Mouse (Mus musculus): Measurements from ENCODE around the gene Mesp2. TPM values are rescaled to one million over a fixed set of nuclear protein-coding genes. Genes with fewer than 3 reads are reported as not detected.

Gene Mesp2
- polyA plus RNA-seq, 1 experiment from 2014 or later, result 0.90 TPM

DNA sequence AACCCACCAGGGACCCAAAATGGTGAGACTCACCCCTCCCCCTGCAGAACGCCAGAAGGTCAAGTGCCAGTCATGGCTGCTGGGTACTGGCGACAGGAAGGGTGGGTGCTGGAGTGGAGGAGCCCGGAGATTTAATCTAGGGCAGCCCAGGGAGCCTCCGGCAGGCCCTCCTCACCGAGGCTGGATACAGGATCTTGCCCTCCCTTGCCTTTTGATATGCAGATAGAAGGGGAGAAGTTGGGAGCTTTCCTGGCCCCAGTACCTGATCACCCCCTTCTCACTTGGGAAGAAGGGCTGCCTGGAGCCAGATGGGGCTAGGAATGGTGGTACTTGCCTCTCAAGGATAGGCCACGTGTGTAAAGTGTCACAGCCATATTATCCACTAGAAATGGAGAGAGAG lies 7.8 kb downstream of the Mesp2 start:
- ATAC-seq (ENCODE audit: insufficient number of reproducible peaks, low FRiP score, low TSS enrichment, low read depth), result no peak
- no peak overlapping the region for H3K27ac ChIP-seq
- H3K4me2 ChIP-seq, result no peak overlapping the region
- H3K4me3 ChIP-seq, result no peak overlapping the region
- 0 out of 2 replicates have a peak, but pooled peaks cover 4% of the 10 kb centered on the region for H3K27me3 ChIP-seq
- WGBS, result 4% methylated on average over 6 of the region's 6 CpGs
- H3K9me3 ChIP-seq, result no peaks in the 10 kb centered on the region
- 0 out of 2 replicates have a peak, but pooled peaks cover 3% of the 10 kb centered on the region for H3K36me3 ChIP-seq
- H3K4me1 ChIP-seq, result peaks cover 3% of the 10 kb centered on the region; the same call in 1 of the 2 replicates
- no peak overlapping the region for H3K9ac ChIP-seq

DNA sequence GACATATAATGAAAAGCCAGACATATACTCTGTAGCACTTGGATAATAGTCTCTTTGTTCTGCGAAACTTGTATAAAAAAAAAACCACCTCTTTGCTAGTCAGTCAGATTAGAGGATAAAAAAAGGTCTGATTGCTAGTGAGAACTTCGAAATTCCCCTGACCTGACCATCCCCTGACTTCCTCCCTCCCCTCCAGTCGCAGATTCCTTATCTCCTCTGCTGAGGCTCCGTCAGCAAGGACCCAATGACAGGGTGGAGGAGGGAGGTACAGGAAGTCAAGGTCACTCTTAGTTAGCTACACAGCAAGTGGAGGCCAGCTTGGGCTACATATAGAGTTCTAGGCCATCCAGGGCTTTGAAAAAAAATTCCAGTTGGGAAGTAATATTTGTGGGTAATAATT lies 9.0 kb downstream of the Mesp2 start:
- 39% methylated on average over 4 of the region's 4 CpGs for WGBS
- ATAC-seq (ENCODE audit: insufficient number of reproducible peaks, low FRiP score, low TSS enrichment, low read depth), result no peak
- H3K9me3 ChIP-seq, result no peaks in the 10 kb centered on the region
- H3K4me3 ChIP-seq, result no peak overlapping the region
- H3K36me3 ChIP-seq, result peaks cover 10% of the 10 kb centered on the region; the same call in 1 of the 2 replicates
- no peak overlapping the region for H3K27ac ChIP-seq
- H3K27me3 ChIP-seq, result 0 out of 2 replicates have a peak, but pooled peaks cover 4% of the 10 kb centered on the region
- H3K4me2 ChIP-seq, result no peak overlapping the region
- peaks cover 3% of the 10 kb centered on the region; the same call in 1 of the 2 replicates for H3K4me1 ChIP-seq
- no peak overlapping the region for H3K9ac ChIP-seq

DNA sequence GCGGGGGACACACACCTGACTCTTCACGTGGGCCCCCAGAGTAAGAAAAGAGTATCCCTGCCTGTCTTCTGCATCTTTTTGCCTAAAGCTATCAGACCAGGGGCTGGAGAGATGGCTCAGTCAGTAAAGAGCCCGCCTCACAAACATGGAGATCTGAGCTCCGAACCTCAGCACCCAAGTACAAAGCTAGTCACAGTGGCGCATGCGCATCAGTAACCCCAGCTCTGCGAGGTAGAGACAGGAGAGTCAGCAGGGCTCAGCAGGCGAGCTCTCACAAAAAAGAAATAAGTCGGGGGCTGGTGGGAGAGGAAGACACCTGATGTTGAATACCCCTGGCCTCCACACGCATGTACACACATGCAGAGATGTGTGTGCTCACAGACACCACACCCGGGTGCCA lies 9.5 kb downstream of the Mesp2 start:
- 50% methylated on average over 11 of the region's 11 CpGs for WGBS
- H3K9ac ChIP-seq, result no peak overlapping the region
- H3K4me3 ChIP-seq, result no peak overlapping the region
- H3K4me2 ChIP-seq, result no peak overlapping the region
- peaks cover 3% of the 10 kb centered on the region; the same call in 1 of the 2 replicates for H3K4me1 ChIP-seq
- no peaks in the 10 kb centered on the region for H3K9me3 ChIP-seq
- H3K36me3 ChIP-seq, result peaks cover 15% of the 10 kb centered on the region; the same call in 1 of the 2 replicates
- no peak for ATAC-seq (ENCODE audit: insufficient number of reproducible peaks, low FRiP score, low TSS enrichment, low read depth)
- no peak overlapping the region for H3K27ac ChIP-seq
- H3K27me3 ChIP-seq, result 0 out of 2 replicates have a peak, but pooled peaks cover 4% of the 10 kb centered on the region

DNA sequence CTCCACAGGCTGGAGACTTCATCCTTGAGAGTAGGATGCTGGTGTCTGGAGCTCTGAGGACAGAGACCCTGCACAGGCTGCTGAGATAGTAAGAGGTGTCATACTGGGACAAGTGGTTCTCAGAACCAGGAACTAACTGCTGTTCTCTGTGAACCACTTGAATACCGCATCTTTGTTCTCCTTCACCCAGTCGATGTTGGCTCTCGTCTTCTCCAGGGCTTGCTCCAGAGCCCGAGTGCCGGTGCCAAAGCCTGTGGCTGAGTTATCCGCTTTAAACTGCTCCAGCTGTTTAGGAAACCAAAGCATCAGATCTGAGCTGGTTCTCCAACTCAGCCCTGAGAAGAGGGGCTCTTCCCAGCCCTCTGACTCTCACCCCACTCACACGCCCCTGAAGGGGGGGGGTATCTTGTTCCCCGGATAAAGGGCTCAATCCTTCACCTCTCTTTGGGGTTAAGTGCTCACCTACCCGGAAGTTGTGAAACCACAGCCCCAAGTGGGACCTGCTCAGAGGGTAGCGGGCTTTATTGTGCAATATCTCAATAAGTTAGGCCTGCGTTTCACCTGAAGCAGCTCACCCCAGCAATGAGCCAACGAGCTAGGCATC lies 11.7 kb downstream of the Mesp2 start:
- 75% methylated on average over 12 of the region's 12 CpGs for WGBS
- H3K4me2 ChIP-seq, result no peak overlapping the region
- ATAC-seq (ENCODE audit: insufficient number of reproducible peaks, low FRiP score, low TSS enrichment, low read depth), result no peak
- H3K9ac ChIP-seq, result no peak overlapping the region
- peaks cover 36% of the 10 kb centered on the region for H3K36me3 ChIP-seq
- H3K9me3 ChIP-seq, result no peaks in the 10 kb centered on the region
- H3K27ac ChIP-seq, result no peak overlapping the region
- H3K4me3 ChIP-seq, result no peak overlapping the region
- peaks cover 3% of the 10 kb centered on the region; the same call in 1 of the 2 replicates for H3K4me1 ChIP-seq
- 0 out of 2 replicates have a peak, but pooled peaks cover 4% of the 10 kb centered on the region for H3K27me3 ChIP-seq

DNA sequence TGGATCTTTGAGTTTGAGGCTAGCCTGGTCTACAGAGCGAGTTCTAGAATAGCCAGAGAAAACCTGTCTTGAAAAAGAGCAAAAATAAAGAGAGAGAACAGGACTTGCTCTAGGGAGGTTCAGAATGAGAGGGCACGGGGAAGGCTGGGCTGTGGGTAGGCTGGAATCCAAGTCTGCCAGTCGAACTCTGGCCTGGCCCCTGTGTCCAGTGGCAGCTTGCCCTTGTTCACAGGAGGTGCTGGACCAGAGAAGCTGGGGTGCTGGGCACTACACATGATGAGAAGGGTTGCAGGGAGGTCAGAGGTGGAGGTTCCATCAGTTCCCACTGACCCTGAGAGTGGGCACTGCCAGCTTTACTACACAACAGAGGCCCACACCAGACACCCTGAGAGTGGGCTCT lies 17.8 kb downstream of the Mesp2 start:
- Histone ChIP-seq H3K27me3 (no peaks in the 10 kb centered on the region), H3K9me3 (no peaks in the 10 kb centered on the region), H3K4me2 (no peak overlapping the region), H3K4me3 (no peak overlapping the region), H3K36me3 (peaks cover 41% of the 10 kb centered on the region), H3K27ac (no peak overlapping the region), H3K4me1 (0 out of 2 replicates have a peak, but pooled peaks cover 4% of the 10 kb centered on the region), H3K9ac (no peak overlapping the region)
- ATAC-seq (ENCODE audit: insufficient number of reproducible peaks, low FRiP score, low TSS enrichment, low read depth), result no peak
- WGBS, result 74% methylated on average over 3 of the region's 3 CpGs

DNA sequence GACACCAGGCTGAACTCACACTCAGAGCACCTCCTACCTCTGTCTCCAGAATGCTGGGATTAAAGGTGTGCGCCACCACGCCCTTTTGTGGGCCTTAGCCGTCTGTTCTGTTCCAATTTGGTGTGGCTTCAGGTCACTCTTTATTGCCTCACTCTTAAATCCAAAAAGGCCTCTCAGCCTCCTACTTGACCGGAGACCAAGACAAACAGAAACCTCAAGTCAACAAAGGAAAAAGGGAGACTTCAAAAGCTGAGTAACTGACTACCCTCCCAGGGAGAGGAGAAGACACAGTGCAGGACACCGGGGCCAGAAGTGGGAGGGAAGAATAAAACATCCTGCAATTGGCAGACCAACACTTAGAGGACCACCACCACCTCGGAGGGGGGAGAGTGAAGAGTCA lies 20.6 kb downstream of the Mesp2 start:
- WGBS, result 43% methylated on average over 6 of the region's 6 CpGs

DNA sequence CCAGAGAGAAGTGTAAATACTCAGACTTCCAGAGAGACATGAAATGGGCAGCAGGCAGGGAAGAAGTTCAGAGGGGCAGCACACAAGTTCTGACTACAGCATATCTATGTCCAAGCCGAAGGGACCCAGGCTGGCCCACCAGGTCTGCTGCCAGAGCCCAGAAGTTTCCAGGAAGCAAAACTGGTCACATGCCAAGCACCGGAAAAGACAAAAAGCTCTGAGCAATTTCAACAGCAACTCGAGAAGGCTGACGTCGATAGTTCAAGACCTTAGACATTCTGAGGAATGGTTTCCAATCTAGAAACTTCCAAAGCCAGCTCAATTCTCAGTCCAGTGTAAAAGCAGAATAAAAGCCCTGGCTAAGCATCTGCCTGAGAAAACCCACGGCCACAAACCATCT lies 21.1 kb downstream of the Mesp2 start:
- Histone ChIP-seq H3K9me3 (no peaks in the 10 kb centered on the region), H3K4me3 (no peak overlapping the region), H3K4me1 (0 out of 2 replicates have a peak, but pooled peaks cover 4% of the 10 kb centered on the region), H3K4me2 (no peak overlapping the region), H3K27ac (peak overlapping the region; percentile 19), H3K36me3 (peaks cover 36% of the 10 kb centered on the region), H3K27me3 (no peaks in the 10 kb centered on the region), H3K9ac (no peak overlapping the region)
- no peak for ATAC-seq (ENCODE audit: insufficient number of reproducible peaks, low FRiP score, low TSS enrichment, low read depth)
- WGBS, result 49% methylated on average over 6 of the region's 6 CpGs

More for the DNA sequence above, 20.6 kb downstream of the Mesp2 start:
- Histone ChIP-seq H3K4me1 (0 out of 2 replicates have a peak, but pooled peaks cover 4% of the 10 kb centered on the region), H3K9me3 (no peaks in the 10 kb centered on the region), H3K27me3 (no peaks in the 10 kb centered on the region), H3K9ac (no peak overlapping the region), H3K4me2 (no peak overlapping the region), H3K27ac (peak overlapping the region; percentile 19; the same call in 1 of the 2 replicates), H3K4me3 (no peak overlapping the region), H3K36me3 (peaks cover 36% of the 10 kb centered on the region)
- no peak for ATAC-seq (ENCODE audit: insufficient number of reproducible peaks, low FRiP score, low TSS enrichment, low read depth)

DNA sequence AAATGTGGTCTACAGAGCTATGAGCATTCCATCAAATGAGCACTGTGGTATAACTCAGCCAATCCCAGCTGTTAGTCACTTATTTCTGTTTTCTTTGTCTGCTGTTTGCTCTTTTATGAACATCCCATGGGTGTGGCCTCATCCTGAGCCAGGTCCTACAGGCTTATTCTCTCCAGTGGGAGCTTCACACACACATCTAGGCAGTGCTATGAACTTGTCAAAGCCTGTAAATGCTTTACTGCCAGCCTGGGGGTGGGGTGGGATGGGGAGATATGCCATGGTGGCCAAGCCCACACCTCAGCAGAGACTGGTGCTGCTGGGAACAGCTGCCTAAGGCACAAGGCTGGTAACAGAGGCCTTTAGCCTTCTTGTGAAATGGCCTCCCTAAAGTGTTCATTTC lies 22.5 kb downstream of the Mesp2 start:
- H3K4me1 ChIP-seq, result 0 out of 2 replicates have a peak, but pooled peaks cover 4% of the 10 kb centered on the region
- no peaks in the 10 kb centered on the region for H3K27me3 ChIP-seq
- no peak overlapping the region for H3K9ac ChIP-seq
- peaks cover 32% of the 10 kb centered on the region for H3K36me3 ChIP-seq
- no peaks in the 10 kb centered on the region for H3K9me3 ChIP-seq
- no peak overlapping the region for H3K27ac ChIP-seq
- no peak overlapping the region for H3K4me2 ChIP-seq
- H3K4me3 ChIP-seq, result no peak overlapping the region
- ATAC-seq (ENCODE audit: insufficient number of reproducible peaks, low FRiP score, low TSS enrichment, low read depth), result peak; percentile 35; the same call in 1 of the 2 replicates

DNA sequence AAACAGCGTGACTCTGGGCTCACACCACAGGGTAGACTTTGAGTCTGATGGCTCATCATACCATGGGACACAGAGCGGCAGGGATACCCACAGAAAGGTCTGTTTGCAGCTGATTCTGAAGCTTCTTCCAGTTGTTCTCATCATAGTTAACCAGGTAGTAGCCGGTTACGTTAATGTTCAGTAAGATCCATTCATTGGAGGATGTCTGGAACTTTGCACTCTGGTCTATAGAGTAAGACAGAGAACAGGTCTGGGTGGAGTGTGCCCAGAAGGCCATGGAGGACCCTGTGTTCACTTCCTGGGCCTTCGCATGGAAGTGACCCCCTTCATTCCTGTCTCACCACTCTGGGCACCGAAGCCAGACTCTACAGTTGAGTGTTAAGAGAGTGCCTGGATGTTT lies 24.7 kb downstream of the Mesp2 start:
- Histone ChIP-seq H3K27me3 (no peaks in the 10 kb centered on the region), H3K4me3 (no peak overlapping the region), H3K27ac (no peak overlapping the region), H3K9ac (no peak overlapping the region), H3K9me3 (no peaks in the 10 kb centered on the region), H3K4me2 (no peak overlapping the region), H3K4me1 (0 out of 2 replicates have a peak, but pooled peaks cover 4% of the 10 kb centered on the region), H3K36me3 (peaks cover 42% of the 10 kb centered on the region)
- 94% methylated on average over 6 of the region's 6 CpGs for WGBS
- ATAC-seq (ENCODE audit: insufficient number of reproducible peaks, low FRiP score, low TSS enrichment, low read depth), result no peak

DNA sequence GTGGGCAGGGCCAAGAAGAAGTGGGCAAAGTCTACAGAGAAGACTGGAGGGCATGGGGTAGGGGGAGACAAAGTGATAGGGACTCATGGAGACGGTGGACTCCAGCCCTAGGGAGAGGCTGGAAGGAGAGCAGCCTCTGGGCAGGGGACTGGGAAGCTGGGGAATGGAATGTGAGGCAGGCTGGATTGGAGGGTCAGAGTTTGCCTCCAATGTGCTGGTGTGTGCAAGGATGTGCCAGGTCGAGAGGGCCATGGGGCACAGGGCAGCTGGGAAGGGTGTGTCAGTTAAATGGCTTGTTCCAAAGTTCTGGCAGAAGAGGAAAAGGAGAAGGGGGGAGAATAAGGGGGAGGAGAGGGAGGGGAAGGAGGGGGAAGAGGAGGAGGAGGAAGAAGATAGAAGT lies 26.7 kb downstream of the Mesp2 start:
- H3K36me3 ChIP-seq, result peaks cover 55% of the 10 kb centered on the region
- no peak overlapping the region for H3K9ac ChIP-seq
- H3K27me3 ChIP-seq, result no peaks in the 10 kb centered on the region
- H3K4me1 ChIP-seq, result peaks cover 2% of the 10 kb centered on the region; the same call in 1 of the 2 replicates
- no peak overlapping the region for H3K27ac ChIP-seq
- no peak overlapping the region for H3K4me3 ChIP-seq
- 76% methylated on average over 2 of the region's 2 CpGs for WGBS
- no peak for ATAC-seq (ENCODE audit: insufficient number of reproducible peaks, low FRiP score, low TSS enrichment, low read depth)
- no peaks in the 10 kb centered on the region for H3K9me3 ChIP-seq
- H3K4me2 ChIP-seq, result no peak overlapping the region

DNA sequence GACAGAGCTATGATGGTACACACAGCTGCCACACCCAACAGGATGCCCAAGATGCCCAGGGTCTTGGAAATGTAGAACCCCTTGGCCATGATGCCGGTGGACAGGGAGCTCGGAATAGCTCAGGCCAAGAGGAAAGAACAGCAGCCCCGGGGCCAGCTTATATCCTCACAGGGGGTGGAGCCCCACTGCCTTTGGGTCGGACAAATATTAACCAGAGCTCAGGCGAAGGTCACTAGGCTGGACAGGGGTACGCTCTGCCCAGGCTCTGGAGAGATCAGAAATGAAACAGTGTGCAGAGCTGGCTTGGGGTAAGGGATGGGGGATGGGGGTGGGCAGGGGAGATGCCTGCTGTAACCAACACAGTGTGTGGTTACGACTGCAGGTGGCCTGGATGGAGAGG lies 31.6 kb downstream of the Mesp2 start:
- WGBS, result 64% methylated on average over 7 of the region's 7 CpGs

DNA sequence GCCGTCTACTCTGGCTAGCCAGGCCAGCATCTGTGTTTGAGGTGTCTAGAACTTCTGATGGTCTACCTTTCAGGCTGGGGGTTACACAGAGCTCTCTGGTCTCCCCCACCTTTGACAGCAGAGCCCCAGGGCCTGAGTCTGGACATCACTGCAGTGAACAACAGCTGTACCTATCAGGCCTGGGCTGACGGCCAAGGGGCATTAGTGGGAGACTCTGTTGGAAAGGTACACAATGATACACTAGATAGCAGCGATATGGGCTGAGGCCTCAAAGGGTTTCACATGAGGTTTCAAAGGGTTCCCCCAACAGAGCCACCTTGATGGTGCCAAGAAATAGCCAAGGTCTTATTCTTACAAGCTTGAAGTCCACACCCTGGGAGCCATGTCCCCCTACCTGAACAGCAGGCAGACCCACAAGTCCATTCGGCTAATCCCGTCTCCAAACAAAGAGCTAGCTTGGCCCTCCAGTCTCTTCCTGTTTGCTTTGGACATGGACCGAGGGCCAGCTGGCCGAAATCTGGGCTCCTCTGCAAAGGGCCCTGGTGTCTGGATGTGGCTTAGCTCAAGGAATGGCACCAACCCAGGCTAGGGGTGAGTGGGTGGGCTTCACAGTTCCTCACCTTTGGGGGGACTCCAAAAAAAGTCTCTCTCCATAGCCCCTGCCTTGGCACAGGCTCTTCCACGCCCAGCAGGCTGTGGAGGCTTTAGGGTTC lies 33.7 kb downstream of the Mesp2 start:
- Histone ChIP-seq H3K4me1 (peaks cover 29% of the 10 kb centered on the region), H3K9ac (no peak overlapping the region), H3K4me2 (no peak overlapping the region), H3K9me3 (no peaks in the 10 kb centered on the region), H3K4me3 (no peak overlapping the region), H3K36me3 (peaks cover 15% of the 10 kb centered on the region), H3K27me3 (no peaks in the 10 kb centered on the region), H3K27ac (no peak overlapping the region)
- 86% methylated on average over 8 of the region's 8 CpGs for WGBS
- no peak for ATAC-seq (ENCODE audit: insufficient number of reproducible peaks, low FRiP score, low TSS enrichment, low read depth)

More for the DNA sequence above, 31.6 kb downstream of the Mesp2 start:
- Histone ChIP-seq H3K36me3 (peaks cover 28% of the 10 kb centered on the region), H3K4me3 (no peak overlapping the region), H3K4me1 (peaks cover 25% of the 10 kb centered on the region), H3K9ac (no peak overlapping the region), H3K4me2 (no peak overlapping the region), H3K27me3 (no peaks in the 10 kb centered on the region), H3K9me3 (no peaks in the 10 kb centered on the region), H3K27ac (no peak overlapping the region)
- ATAC-seq (ENCODE audit: insufficient number of reproducible peaks, low FRiP score, low TSS enrichment, low read depth), result no peak

Data from limb, embryonic 15.5 days (tissue).